Mouse (Mus musculus): ENCODE measurements around the gene Ddx42. TPM values are rescaled to one million over a fixed set of nuclear protein-coding genes. Genes with fewer than 3 reads are reported as not detected.
"Not testable (repeated sequence)": the region's sequence is repeated elsewhere in the genome, so short reads cannot be mapped to it uniquely, and the experiment has no call there.

Gene Ddx42
- polyA plus RNA-seq, 1 experiment, result not detected

- WGBS, result 15% methylated on average over 7 of the region's 7 CpGs
These were observed 1.3 kb upstream of the Ddx42 start for GRCm38 (mm10) chr11:106215450-106215859.

GRCm38 (mm10) chr11:106215927-106216729 is 598 bp upstream of the Ddx42 start, which contains the start of gene Ccdc47:
Gene Ccdc47, minus strand, starts transcription at chr11:106216344.
- Histone ChIP-seq H3K27ac (ENCODE audit: insufficient read depth, low read depth, low read length) (peak within 1 kb of the TSS; percentile 92), H3K4me3 (ENCODE audit: insufficient read depth, low read depth, low read length) (peak within 1 kb of the TSS; percentile 76), H3K4me1 (ENCODE audit: control insufficient read depth, insufficient read depth, low read length) (peaks cover 7% of the 10 kb centered on the region)
- TF ChIP-seq POLR2A (IDR thresholded peaks at IDR 0.05; ENCODE audit: insufficient read depth, low read depth, low read length), result peak; percentile 57
- TF ChIP-seq CTCF (IDR thresholded peaks at IDR 0.05; ENCODE audit: insufficient read depth, low read depth, low read length), result no peak
- under 1% methylated on average over 46 of the region's 46 CpGs for WGBS

More at GRCm38 (mm10) chr11:106215450-106215859, 1.3 kb upstream of the Ddx42 start:
- TF ChIP-seq CTCF (IDR thresholded peaks at IDR 0.05; ENCODE audit: insufficient read depth, low read depth, low read length) (no peak), POLR2A (IDR thresholded peaks at IDR 0.05; ENCODE audit: insufficient read depth, low read depth, low read length) (no peak)
- H3K4me3 ChIP-seq (ENCODE audit: insufficient read depth, low read depth, low read length), result no peak overlapping the region
- 0 out of 2 replicates have a peak overlapping the region, but pooled peaks have one; percentile 75 for H3K27ac ChIP-seq (ENCODE audit: insufficient read depth, low read depth, low read length)
- H3K4me1 ChIP-seq (ENCODE audit: control insufficient read depth, insufficient read depth, low read length), result peaks cover 7% of the 10 kb centered on the region

- Histone ChIP-seq H3K27ac (ENCODE audit: insufficient read depth, low read depth, low read length) (no peak overlapping the region), H3K4me1 (ENCODE audit: control insufficient read depth, insufficient read depth, low read length) (peaks cover 2% of the 10 kb centered on the region; the same call in 1 of the 2 replicates), H3K4me3 (ENCODE audit: insufficient read depth, low read depth, low read length) (no peak overlapping the region)
- TF ChIP-seq POLR2A (IDR thresholded peaks at IDR 0.05; ENCODE audit: insufficient read depth, low read depth, low read length) (no peak), CTCF (IDR thresholded peaks at IDR 0.05; ENCODE audit: insufficient read depth, low read depth, low read length) (no peak)
- 83% methylated on average over 3 of the region's 3 CpGs for WGBS
These were observed 3.9 kb downstream of the Ddx42 start for GRCm38 (mm10) chr11:106220603-106221002.

GRCm38 (mm10) chr11:106233978-106234377 is 17.3 kb downstream of the Ddx42 start:
- H3K4me3 ChIP-seq (ENCODE audit: insufficient read depth, low read depth, low read length), result not testable (repeated sequence)
- WGBS, result 83% methylated on average over 8 of the region's 8 CpGs

GRCm38 (mm10) chr11:106246834-106247233 is 30.1 kb downstream of the Ddx42 start:
- TF ChIP-seq CTCF (IDR thresholded peaks at IDR 0.05; ENCODE audit: insufficient read depth, low read depth, low read length) (no peak), POLR2A (IDR thresholded peaks at IDR 0.05; ENCODE audit: insufficient read depth, low read depth, low read length) (no peak)
- 96% methylated on average over 1 of the region's 1 CpGs for WGBS
- Histone ChIP-seq H3K4me3 (ENCODE audit: insufficient read depth, low read depth, low read length) (no peak overlapping the region), H3K27ac (ENCODE audit: insufficient read depth, low read depth, low read length) (no peak overlapping the region), H3K4me1 (ENCODE audit: control insufficient read depth, insufficient read depth, low read length) (no peaks in the 10 kb centered on the region)

More at GRCm38 (mm10) chr11:106233978-106234377, 17.3 kb downstream of the Ddx42 start:
- not testable (repeated sequence) for H3K4me1 ChIP-seq (ENCODE audit: control insufficient read depth, insufficient read depth, low read length); H3K27ac ChIP-seq (ENCODE audit: insufficient read depth, low read depth, low read length)

GRCm38 (mm10) chr11:106249326-106249725 is 32.6 kb downstream of the Ddx42 start:
- H3K27ac ChIP-seq (ENCODE audit: insufficient read depth, low read depth, low read length), result no peak overlapping the region
- H3K4me3 ChIP-seq (ENCODE audit: insufficient read depth, low read depth, low read length), result no peak overlapping the region
- WGBS, result 90% methylated on average over 7 of the region's 7 CpGs
- no peaks in the 10 kb centered on the region for H3K4me1 ChIP-seq (ENCODE audit: control insufficient read depth, insufficient read depth, low read length)
- no peak for TF ChIP-seq CTCF (IDR thresholded peaks at IDR 0.05; ENCODE audit: insufficient read depth, low read depth, low read length)
- no peak for TF ChIP-seq POLR2A (IDR thresholded peaks at IDR 0.05; ENCODE audit: insufficient read depth, low read depth, low read length)

GRCm38 (mm10) chr11:106254767-106255166 is 38.0 kb downstream of the Ddx42 start:
- Histone ChIP-seq H3K27ac (ENCODE audit: insufficient read depth, low read depth, low read length) (no peak overlapping the region), H3K4me3 (ENCODE audit: insufficient read depth, low read depth, low read length) (peak overlapping the region; percentile 62), H3K4me1 (ENCODE audit: control insufficient read depth, insufficient read depth, low read length) (peaks cover 12% of the 10 kb centered on the region)
- TF ChIP-seq POLR2A (IDR thresholded peaks at IDR 0.05; ENCODE audit: insufficient read depth, low read depth, low read length) (no peak), CTCF (IDR thresholded peaks at IDR 0.05; ENCODE audit: insufficient read depth, low read depth, low read length) (no peak)
- WGBS, result 17% methylated on average over 2 of the region's 2 CpGs

- Histone ChIP-seq H3K4me3 (ENCODE audit: insufficient read depth, low read depth, low read length) (peak overlapping the region; percentile 62), H3K4me1 (ENCODE audit: control insufficient read depth, insufficient read depth, low read length) (peaks cover 12% of the 10 kb centered on the region), H3K27ac (ENCODE audit: insufficient read depth, low read depth, low read length) (no peak overlapping the region)
- WGBS, result 2% methylated on average over 22 of the region's 22 CpGs
- TF ChIP-seq POLR2A (IDR thresholded peaks at IDR 0.05; ENCODE audit: insufficient read depth, low read depth, low read length) (no peak), CTCF (IDR thresholded peaks at IDR 0.05; ENCODE audit: insufficient read depth, low read depth, low read length) (no peak)
These were observed 38.4 kb downstream of the Ddx42 start for GRCm38 (mm10) chr11:106255174-106255573.

- H3K27ac ChIP-seq (ENCODE audit: insufficient read depth, low read depth, low read length), result peak within 1 kb of the TSS; percentile 52; the same call in 1 of the 2 replicates
- TF ChIP-seq CTCF (IDR thresholded peaks at IDR 0.05; ENCODE audit: insufficient read depth, low read depth, low read length), result no peak
- TF ChIP-seq POLR2A (IDR thresholded peaks at IDR 0.05; ENCODE audit: insufficient read depth, low read depth, low read length), result peak; percentile 87
- under 1% methylated on average over 42 of the region's 42 CpGs for WGBS
These were observed 39.1 kb downstream of the Ddx42 start, which contains the start of the genes Ftsj3 and Psmc5 for GRCm38 (mm10) chr11:106255685-106256451. Gene Ftsj3, minus strand, starts transcription at chr11:106256079. Gene Psmc5, plus strand, starts transcription at chr11:106256154.

More at GRCm38 (mm10) chr11:106255685-106256451, 39.1 kb downstream of the Ddx42 start, which contains the start of the genes Ftsj3 and Psmc5:
- peaks cover 12% of the 10 kb centered on the region for H3K4me1 ChIP-seq (ENCODE audit: control insufficient read depth, insufficient read depth, low read length)
- peak within 1 kb of the TSS; percentile 62 for H3K4me3 ChIP-seq (ENCODE audit: insufficient read depth, low read depth, low read length)
